Mouse (Mus musculus) myocyte (in vitro differentiated cells): Measurements from ENCODE around the gene Kcnk7. TPM values are rescaled to one million over a fixed set of nuclear protein-coding genes. Genes with fewer than 3 reads are reported as not detected.

Experiments used
- H3K27me3 ChIP-seq: one replicate; pipeline ENCODE4 v1.6.1; 2011; ENCODE audit not compliant: control insufficient read depth, insufficient read depth, insufficient read length
- H3K36me3 ChIP-seq: one replicate; pipeline ENCODE4 v1.6.1; 2011; ENCODE audit not compliant: control insufficient read depth, insufficient read depth
- H3K4me2 ChIP-seq: one replicate; pipeline ENCODE4 v1.6.1; 2011; ENCODE audit warnings: low read depth, control low read depth
- H3K4me3 ChIP-seq: one replicate; pipeline ENCODE4 v1.5.1; 2011; ENCODE audit warnings: mild to moderate bottlenecking, control low read depth, moderate library complexity
- H3K79me2 ChIP-seq: one replicate; pipeline ENCODE4 v1.6.1; 2011; ENCODE audit not compliant: control insufficient read depth, insufficient read depth
- H3ac ChIP-seq: one replicate; pipeline ENCODE4 v1.6.1; 2011; ENCODE audit not compliant: control insufficient read depth, insufficient read length
- CEBPB ChIP-seq: IDR thresholded peaks from 2 replicates; pipeline ENCODE4 v1.6.1; 2011; ENCODE audit warnings: mild to moderate bottlenecking, moderate library complexity; ENCODE audit not compliant: poor library complexity, insufficient read depth, severe bottlenecking
- E2F4 ChIP-seq: IDR thresholded peaks from one replicate; pipeline ENCODE4 v1.6.1; 2011; ENCODE audit warnings: mild to moderate bottlenecking, control low read depth, moderate library complexity; ENCODE audit not compliant: insufficient read depth
- MAX ChIP-seq: IDR thresholded peaks from one replicate; pipeline ENCODE4 v1.6.1; 2011; ENCODE audit warnings: low read depth, mild to moderate bottlenecking, control low read depth
- MYOD1 ChIP-seq, 3 experiments: IDR thresholded peaks; one replicate each; pipeline ENCODE4 v1.6.1; 2011; ENCODE audit warnings: control low read depth in 2 of 3, low read depth in 2 of 3, mild to moderate bottlenecking in 2 of 3, moderate library complexity in 1 of 3; ENCODE audit not compliant: insufficient read length in 2 of 3, control insufficient read depth in 1 of 3
- MYOG ChIP-seq, 3 experiments: IDR thresholded peaks; one replicate each; pipeline ENCODE4 v1.6.1; 2011; ENCODE audit warnings: control low read depth in 2 of 3, low read depth in 2 of 3, mild to moderate bottlenecking in 2 of 3; ENCODE audit not compliant: insufficient read length in 2 of 3, control insufficient read depth in 1 of 3, insufficient read depth in 1 of 3
- POLR2A ChIP-seq: IDR thresholded peaks from one replicate; pipeline ENCODE4 v1.6.1; 2011; ENCODE audit warnings: low read depth, mild to moderate bottlenecking, control low read depth, moderate library complexity; ENCODE audit not compliant: insufficient read length
- POLR2AphosphoS2 ChIP-seq: IDR thresholded peaks from one replicate; pipeline ENCODE4 v1.6.1; 2011; ENCODE audit warnings: low read depth, control low read depth; ENCODE audit not compliant: insufficient read length
- REST ChIP-seq: IDR thresholded peaks from one replicate; pipeline ENCODE4 v1.6.1; 2011; ENCODE audit warnings: mild to moderate bottlenecking, control low read depth, moderate library complexity; ENCODE audit not compliant: insufficient read depth, insufficient read length
- SRF ChIP-seq: IDR thresholded peaks from one replicate; pipeline ENCODE4 v1.6.1; 2011; ENCODE audit warnings: low read depth; ENCODE audit not compliant: control insufficient read depth, insufficient read length
- TCF12 ChIP-seq: IDR thresholded peaks from one replicate; pipeline ENCODE4 v1.6.1; 2011; ENCODE audit warnings: mild to moderate bottlenecking, control low read depth; ENCODE audit not compliant: poor library complexity, insufficient read depth, severe bottlenecking
- TCF3 ChIP-seq: IDR thresholded peaks from one replicate; pipeline ENCODE4 v1.6.1; 2011; ENCODE audit warnings: low read depth, control low read depth; ENCODE audit not compliant: insufficient read length
- USF1 ChIP-seq: IDR thresholded peaks from one replicate; pipeline ENCODE4 v1.6.1; 2011; ENCODE audit warnings: low read depth, mild to moderate bottlenecking, control low read depth, moderate library complexity
- polyA plus RNA-seq: library from polyadenylated mRNA; unstranded; fragments of >200 nt; fragmentation: generic; extraction: Trizol; gene quantifications from one replicate; pipeline ENCODE4 v1.2.1, GENCODE M21; 2012; ENCODE audit warnings: missing spikeins

Kcnk7 gene
- polyA plus RNA-seq, 1 experiment, result 0.12 TPM

DNA sequence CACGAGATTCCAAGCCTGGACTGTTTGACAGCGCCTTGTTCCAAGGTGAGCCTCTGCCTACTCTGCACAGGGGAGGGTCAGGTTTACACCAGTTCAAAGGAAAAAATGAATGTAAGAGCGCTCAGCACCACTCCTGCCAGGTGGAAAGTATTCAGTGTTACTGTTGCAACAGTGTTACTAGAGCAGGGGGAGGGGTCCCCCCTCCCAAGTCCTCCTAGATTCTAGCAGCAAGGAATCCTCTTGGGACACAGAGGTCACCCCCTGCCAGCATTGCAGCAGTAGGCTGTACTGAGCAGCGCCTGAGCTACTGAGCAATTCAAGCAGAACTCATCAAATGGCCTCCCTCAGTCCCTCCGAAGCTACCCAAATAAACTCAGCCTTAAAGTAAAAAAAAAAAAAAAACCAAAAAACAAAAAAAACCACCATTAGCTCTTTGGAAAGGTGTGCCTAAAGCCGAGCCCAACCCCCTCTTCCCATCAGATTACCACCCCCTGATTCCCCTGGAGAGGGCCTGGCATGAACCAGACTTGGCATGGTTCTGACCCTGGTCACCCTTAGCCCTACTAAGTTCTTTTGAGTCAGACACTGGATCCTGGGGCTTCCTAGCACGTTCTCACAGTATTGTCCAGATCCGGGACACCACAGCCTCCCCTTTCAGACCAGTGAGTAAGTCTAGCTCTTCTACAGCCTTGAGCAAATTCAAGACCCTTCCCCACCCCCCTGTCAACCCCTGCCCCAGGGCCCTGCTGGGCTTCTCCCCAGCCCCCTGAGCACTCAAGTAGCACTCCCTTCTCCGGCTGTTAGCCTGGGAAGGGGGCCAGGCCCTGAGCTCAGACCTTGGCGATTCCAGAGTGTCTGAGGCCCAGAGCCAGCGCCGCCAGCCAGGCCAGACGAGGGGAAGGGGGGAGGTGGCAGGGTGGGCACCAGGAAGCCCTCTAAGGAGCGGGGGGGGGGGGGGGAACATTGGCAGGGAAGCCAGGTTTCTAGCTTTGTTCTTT, 36.5 kb downstream of the Kcnk7 start, which contains the start of gene Ltbp3:
Gene Ltbp3, plus strand, starts transcription at position 585 of the 998 bp plus-strand sequence.
- H3K4me3 ChIP-seq, result peak within 1 kb of the TSS; percentile 76
- peak within 1 kb of the TSS; percentile 50 for H3ac ChIP-seq
- TF ChIP-seq MYOG (IDR thresholded peaks at IDR 0.05; ENCODE audit: control insufficient read depth in 1 of 3, insufficient read depth in 1 of 3, insufficient read length in 2 of 3, low read depth in 2 of 3), result peak in 1 of 3 experiments; percentile 16
- TF ChIP-seq E2F4, result no peak
- TF ChIP-seq MAX, result no peak
- TF ChIP-seq TCF12, result no peak
- TF ChIP-seq TCF3, result no peak
- no peak for TF ChIP-seq POLR2AphosphoS2
- no peak for TF ChIP-seq POLR2A
- no peak for TF ChIP-seq MYOD1 (IDR thresholded peaks at IDR 0.05; ENCODE audit: control insufficient read depth in 1 of 3, insufficient read length in 2 of 3, low read depth in 2 of 3)
- no peak for TF ChIP-seq REST
- peaks cover 19% of the 10 kb centered on the region for H3K79me2 ChIP-seq
- peak within 1 kb of the TSS; percentile 91 for H3K4me2 ChIP-seq
- peaks cover 9% of the 10 kb centered on the region for H3K27me3 ChIP-seq
- H3K36me3 ChIP-seq, result no peaks in the 10 kb centered on the region

GRCm38 (mm10) chr19:5741641-5742240, 37.6 kb downstream of the Kcnk7 start:
- peaks cover 5% of the 10 kb centered on the region for H3K27me3 ChIP-seq
- no peaks in the 10 kb centered on the region for H3K36me3 ChIP-seq
- peak overlapping the region; percentile 91 for H3K4me2 ChIP-seq
- H3ac ChIP-seq, result peak overlapping the region; percentile 50
- TF ChIP-seq E2F4, result no peak
- TF ChIP-seq USF1, result no peak
- no peak for TF ChIP-seq MAX
- no peak for TF ChIP-seq CEBPB
- TF ChIP-seq REST, result no peak
- TF ChIP-seq POLR2AphosphoS2, result no peak
- peak in 1 of 3 experiments; percentile 63 for TF ChIP-seq MYOG (IDR thresholded peaks at IDR 0.05; ENCODE audit: control insufficient read depth in 1 of 3, insufficient read depth in 1 of 3, insufficient read length in 2 of 3, low read depth in 2 of 3)
- peak; percentile 67 for TF ChIP-seq POLR2A
- TF ChIP-seq MYOD1 (IDR thresholded peaks at IDR 0.05; ENCODE audit: control insufficient read depth in 1 of 3, insufficient read length in 2 of 3, low read depth in 2 of 3), result peak in 1 of 3 experiments; percentile 23
- H3K79me2 ChIP-seq, result peaks cover 19% of the 10 kb centered on the region
- peak overlapping the region; percentile 76 for H3K4me3 ChIP-seq

DNA sequence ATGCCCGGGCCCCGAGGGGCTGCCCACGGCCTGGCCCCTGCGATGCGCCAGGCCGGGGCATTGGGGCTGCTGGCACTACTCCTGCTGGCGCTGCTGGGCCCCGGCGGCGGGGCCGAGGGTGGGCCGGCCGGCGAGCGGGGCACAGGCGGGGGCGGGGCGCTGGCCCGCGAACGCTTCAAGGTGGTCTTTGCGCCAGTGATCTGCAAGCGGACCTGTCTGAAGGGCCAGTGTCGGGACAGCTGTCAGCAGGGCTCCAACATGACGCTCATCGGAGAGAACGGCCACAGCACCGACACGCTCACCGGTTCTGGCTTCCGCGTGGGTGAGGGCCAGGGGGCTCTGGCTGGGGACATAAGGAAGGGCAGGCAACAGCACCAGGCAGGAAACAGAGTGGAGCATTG, 38.1 kb downstream of the Kcnk7 start:
- H3K36me3 ChIP-seq, result no peaks in the 10 kb centered on the region
- H3K27me3 ChIP-seq, result no peaks in the 10 kb centered on the region
- no peak for TF ChIP-seq MAX
- no peak for TF ChIP-seq SRF
- TF ChIP-seq E2F4, result no peak
- TF ChIP-seq MYOG (IDR thresholded peaks at IDR 0.05; ENCODE audit: control insufficient read depth in 1 of 3, insufficient read depth in 1 of 3, insufficient read length in 2 of 3, low read depth in 2 of 3), result peak in 1 of 3 experiments; percentile 2
- peak in 1 of 3 experiments; percentile 20 for TF ChIP-seq MYOD1 (IDR thresholded peaks at IDR 0.05; ENCODE audit: control insufficient read depth in 1 of 3, insufficient read length in 2 of 3, low read depth in 2 of 3)
- peak overlapping the region; percentile 50 for H3ac ChIP-seq
- peak overlapping the region; percentile 91 for H3K4me2 ChIP-seq
- peaks cover 19% of the 10 kb centered on the region for H3K79me2 ChIP-seq
- H3K4me3 ChIP-seq, result peak overlapping the region; percentile 76

- Histone ChIP-seq H3K36me3 (no peaks in the 10 kb centered on the region), H3K4me3 (peak overlapping the region; percentile 76), H3ac (peak overlapping the region; percentile 50), H3K79me2 (peaks cover 19% of the 10 kb centered on the region), H3K4me2 (peak overlapping the region; percentile 91), H3K27me3 (no peaks in the 10 kb centered on the region)
- TF ChIP-seq POLR2A (peak; percentile 25), POLR2AphosphoS2 (no peak), USF1 (no peak), MYOD1 (IDR thresholded peaks at IDR 0.05; ENCODE audit: control insufficient read depth in 1 of 3, insufficient read length in 2 of 3, low read depth in 2 of 3) (peak in 1 of 3 experiments; percentile 49), MYOG (IDR thresholded peaks at IDR 0.05; ENCODE audit: control insufficient read depth in 1 of 3, insufficient read depth in 1 of 3, insufficient read length in 2 of 3, low read depth in 2 of 3) (peak in 1 of 3 experiments; percentile 21)
These were observed 39.4 kb downstream of the Kcnk7 start for GRCm38 (mm10) chr19:5743576-5743975.
